Mouse (Mus musculus) kidney, embryonic 14.5 days (tissue): ENCODE data around the gene Syndig1. TPM values are rescaled to one million over a fixed set of nuclear protein-coding genes. Genes with fewer than 3 reads are reported as not detected.

Experiments used
- ATAC-seq: fragments of 200-750 bp; cut with Nextera tagmentation; 2 replicates; pipeline ENCODE4 v1.8.0; 2017; ENCODE audit warnings: moderate number of reproducible peaks, mild to moderate bottlenecking, moderate TSS enrichment, moderate library complexity; ENCODE audit not compliant: low FRiP score, low TSS enrichment
- H3K27ac ChIP-seq: fragments of 300-500 bp; sonication (generic); 2 replicates; pipeline ENCODE4 v1.5.1; 2014; ENCODE audit warnings: low read depth, mild to moderate bottlenecking, low read length, moderate library complexity, mixed read lengths
- H3K27me3 ChIP-seq: fragments of 300-500 bp; sonication (generic); 2 replicates; pipeline ENCODE4 v1.6.1; 2014; ENCODE audit warnings: mild to moderate bottlenecking, low read length; ENCODE audit not compliant: control insufficient read depth, insufficient read depth
- H3K36me3 ChIP-seq: fragments of 300-500 bp; sonication (generic); 2 replicates; pipeline ENCODE4 v1.6.1; 2014; ENCODE audit warnings: low read length, mixed read lengths; ENCODE audit not compliant: control insufficient read depth, insufficient read depth
- H3K4me1 ChIP-seq: fragments of 300-500 bp; sonication (generic); 2 replicates; pipeline ENCODE4 v1.6.1; 2014; ENCODE audit warnings: low read length, mixed read lengths; ENCODE audit not compliant: control insufficient read depth, insufficient read depth
- H3K4me2 ChIP-seq: fragments of 300-500 bp; sonication (generic); replicated peaks from 2 replicates; pipeline ENCODE4 v1.6.1; 2014; ENCODE audit warnings: low read depth, mild to moderate bottlenecking, low read length
- H3K4me3 ChIP-seq: fragments of 300-500 bp; sonication (generic); 2 replicates; pipeline ENCODE4 v1.5.1; 2014; ENCODE audit warnings: mild to moderate bottlenecking, low read length
- H3K9ac ChIP-seq: fragments of 300-500 bp; sonication (generic); 2 replicates; pipeline ENCODE4 v1.6.1; 2014; ENCODE audit warnings: low read depth, mild to moderate bottlenecking, low read length, moderate library complexity
- H3K9me3 ChIP-seq: fragments of 300-500 bp; sonication (generic); 2 replicates; pipeline ENCODE4 v1.6.1; 2016; ENCODE audit warnings: low read length; ENCODE audit not compliant: control insufficient read depth
- WGBS: fragments of 180-500 bp; shearing (Covaris S2); extraction: QIAGEN DNeasy Blood & Tissue Kit; methylation state at CpG from one replicate; pipeline ENCODE4 v1.1.7; 2014; 5-methylcytosine and 5-hydroxymethylcytosine counted together
- polyA plus RNA-seq: library from polyadenylated mRNA; unstranded; fragments of >200 nt; fragmentation: Nextera tagmentation; extraction: Ambion mirVana; gene quantifications from 2 replicates; pipeline ENCODE4 v1.2.1, GENCODE M21; 2014

The Syndig1 gene
- polyA plus RNA-seq, 1 experiment from 2014 or later: 3.6 TPM

DNA sequence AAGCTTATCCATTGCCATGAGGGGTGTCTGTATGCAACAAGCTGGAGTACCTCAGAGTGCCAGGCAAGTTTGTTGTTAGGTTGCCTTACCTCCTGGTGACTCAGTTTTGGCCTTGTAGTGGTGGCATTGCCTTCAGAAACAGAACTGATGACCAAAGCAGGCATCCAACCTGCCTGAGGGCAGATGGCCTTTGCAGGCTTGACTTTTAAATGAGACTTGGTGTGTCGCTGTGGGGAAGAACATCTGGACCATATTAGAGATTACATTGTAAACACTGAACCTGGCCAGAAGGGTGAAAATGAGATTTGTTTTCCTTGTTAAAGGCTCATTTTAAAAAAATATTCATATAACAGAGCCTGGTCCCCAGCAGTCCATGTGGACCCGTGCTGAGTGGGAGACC, 102.1 kb downstream of the Syndig1 start:
- Histone ChIP-seq H3K4me2 (no peak overlapping the region), H3K4me3 (no peak overlapping the region), H3K9me3 (no peaks in the 10 kb centered on the region), H3K27me3 (no peaks in the 10 kb centered on the region), H3K4me1 (no peaks in the 10 kb centered on the region), H3K9ac (no peak overlapping the region), H3K27ac (no peak overlapping the region), H3K36me3 (no peaks in the 10 kb centered on the region)
- ATAC-seq: no peak
- 83% methylated on average over 2 of the region's 2 CpGs for WGBS

DNA sequence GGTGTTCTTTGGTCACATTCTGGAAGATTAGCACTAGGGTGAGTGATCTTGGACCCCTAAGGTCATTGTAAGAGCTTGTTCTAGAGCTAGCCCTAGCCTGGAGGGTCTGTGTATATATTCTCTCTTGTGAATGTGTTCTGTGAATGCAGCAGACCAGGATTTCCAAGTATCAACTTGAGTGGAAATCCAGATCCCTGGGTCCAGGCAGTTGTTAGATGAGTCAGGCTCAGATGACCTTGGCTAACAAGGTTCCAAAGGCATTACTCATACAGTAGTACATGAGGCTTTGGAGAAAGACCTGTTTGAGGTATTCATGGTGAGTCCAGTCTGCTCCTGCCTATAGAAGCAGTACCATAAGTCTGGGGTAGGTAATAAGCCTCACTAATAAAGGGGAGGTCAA, 103.1 kb downstream of the Syndig1 start:
- H3K9ac ChIP-seq: no peak overlapping the region
- no peaks in the 10 kb centered on the region for H3K27me3 ChIP-seq
- no peak overlapping the region for H3K4me2 ChIP-seq
- H3K27ac ChIP-seq: no peak overlapping the region
- H3K4me3 ChIP-seq: no peak overlapping the region
- ATAC-seq: no peak
- no peaks in the 10 kb centered on the region for H3K9me3 ChIP-seq
- H3K4me1 ChIP-seq: no peaks in the 10 kb centered on the region
- H3K36me3 ChIP-seq: no peaks in the 10 kb centered on the region

DNA sequence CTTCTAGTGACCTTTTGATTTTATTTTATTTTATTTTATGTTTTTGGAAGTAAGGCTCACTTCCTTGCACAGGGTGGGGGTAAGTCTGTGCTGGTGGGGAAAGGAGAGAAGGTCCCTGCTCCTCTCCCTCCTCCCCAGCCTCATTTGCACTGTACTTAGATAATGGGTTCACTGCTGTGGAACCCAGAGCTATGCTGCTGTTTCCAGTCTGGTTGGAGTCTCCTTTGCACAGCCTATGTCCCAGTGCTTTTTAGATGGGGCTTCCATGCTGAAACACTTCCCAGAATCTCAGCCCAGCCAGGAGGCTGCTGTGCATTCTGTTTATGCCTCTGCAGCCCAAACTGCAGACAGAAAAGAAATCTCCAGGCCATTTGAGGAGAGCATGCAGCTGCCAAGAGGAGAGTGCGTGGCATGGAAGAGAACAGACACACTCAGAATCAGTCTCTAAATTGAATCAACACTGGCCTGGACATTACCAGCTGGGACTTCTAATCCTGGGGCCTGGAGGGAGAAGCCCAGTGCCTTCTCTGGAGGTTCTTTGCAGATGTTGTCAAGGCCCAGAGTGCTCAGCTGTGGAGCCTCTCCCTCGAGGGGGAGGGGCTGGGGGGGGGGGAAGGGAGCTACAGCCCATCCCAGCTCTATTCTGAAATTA, 104.4 kb downstream of the Syndig1 start:
- Histone ChIP-seq H3K4me2 (no peak overlapping the region), H3K9ac (no peak overlapping the region), H3K4me3 (no peak overlapping the region), H3K36me3 (no peaks in the 10 kb centered on the region), H3K4me1 (no peaks in the 10 kb centered on the region), H3K27ac (no peak overlapping the region), H3K9me3 (no peaks in the 10 kb centered on the region), H3K27me3 (no peaks in the 10 kb centered on the region)
- 90% methylated on average over 1 of the region's 2 CpGs for WGBS
- ATAC-seq: peak; percentile 46; the same call in 1 of the 2 replicates

DNA sequence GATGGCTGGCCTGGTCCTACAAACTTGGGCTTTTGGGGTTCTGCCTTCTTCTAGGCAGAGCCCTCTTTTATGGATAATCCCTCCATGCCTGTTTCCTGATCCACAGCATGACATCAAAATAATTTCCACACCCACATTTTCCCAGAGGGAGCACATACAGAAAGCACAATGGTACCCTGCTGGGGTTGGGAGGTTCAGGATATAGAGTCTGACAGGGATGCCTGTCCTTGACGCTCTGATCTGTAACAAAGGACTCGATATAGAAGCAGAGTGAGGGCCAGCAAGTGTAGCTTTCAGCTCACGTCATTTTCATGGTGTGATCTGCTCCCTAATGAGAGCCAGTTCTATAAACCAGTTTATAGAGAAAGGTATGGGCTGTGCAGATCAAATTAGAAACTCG, 105.1 kb downstream of the Syndig1 start:
- 55% methylated on average over 4 of the region's 4 CpGs for WGBS
- H3K27me3 ChIP-seq: no peaks in the 10 kb centered on the region
- H3K4me2 ChIP-seq: no peak overlapping the region
- no peak overlapping the region for H3K27ac ChIP-seq
- H3K36me3 ChIP-seq: no peaks in the 10 kb centered on the region
- no peak overlapping the region for H3K4me3 ChIP-seq
- H3K9me3 ChIP-seq: no peaks in the 10 kb centered on the region
- ATAC-seq: no peak
- no peak overlapping the region for H3K9ac ChIP-seq
- no peaks in the 10 kb centered on the region for H3K4me1 ChIP-seq

DNA sequence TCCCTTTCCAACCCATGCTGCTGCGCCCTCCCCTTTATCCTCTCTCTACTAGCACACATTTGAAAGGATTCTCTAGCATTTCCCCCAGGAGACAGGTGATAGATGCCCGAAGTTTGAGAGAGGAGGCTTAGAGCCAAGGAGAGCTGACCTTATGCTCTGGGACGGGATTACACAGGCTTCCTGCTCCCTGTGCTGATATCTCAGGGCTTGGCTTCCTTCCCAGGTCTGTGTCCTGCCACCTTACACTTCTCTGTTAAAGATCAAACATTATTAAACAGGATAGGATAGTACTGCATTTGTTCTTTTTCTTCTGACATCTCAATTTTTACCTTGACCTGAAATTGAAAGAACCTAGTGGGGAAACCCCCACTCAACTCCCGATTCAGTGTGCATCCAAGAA, 109.8 kb downstream of the Syndig1 start:
- 70% methylated on average over 4 of the region's 4 CpGs for WGBS
- H3K4me1 ChIP-seq: no peaks in the 10 kb centered on the region
- H3K27me3 ChIP-seq: no peaks in the 10 kb centered on the region
- H3K9ac ChIP-seq: no peak overlapping the region
- H3K4me3 ChIP-seq: no peak overlapping the region
- no peaks in the 10 kb centered on the region for H3K36me3 ChIP-seq
- no peak overlapping the region for H3K4me2 ChIP-seq
- no peaks in the 10 kb centered on the region for H3K9me3 ChIP-seq
- H3K27ac ChIP-seq: no peak overlapping the region
- no peak for ATAC-seq

- no peak overlapping the region for H3K9ac ChIP-seq
- no peak overlapping the region for H3K4me3 ChIP-seq
- no peaks in the 10 kb centered on the region for H3K4me1 ChIP-seq
- no peak overlapping the region for H3K4me2 ChIP-seq
- H3K36me3 ChIP-seq: no peaks in the 10 kb centered on the region
- H3K27ac ChIP-seq: no peak overlapping the region
- no peaks in the 10 kb centered on the region for H3K27me3 ChIP-seq
- 49% methylated on average over 2 of the region's 2 CpGs for WGBS
- H3K9me3 ChIP-seq: no peaks in the 10 kb centered on the region
- ATAC-seq: no peak
Measured at GRCm38 (mm10) chr2:149939586-149939985, 110.6 kb downstream of the Syndig1 start.

- WGBS: 92% methylated on average over 4 of the region's 4 CpGs
Measured at GRCm38 (mm10) chr2:149950641-149951040, 121.6 kb downstream of the Syndig1 start.

DNA sequence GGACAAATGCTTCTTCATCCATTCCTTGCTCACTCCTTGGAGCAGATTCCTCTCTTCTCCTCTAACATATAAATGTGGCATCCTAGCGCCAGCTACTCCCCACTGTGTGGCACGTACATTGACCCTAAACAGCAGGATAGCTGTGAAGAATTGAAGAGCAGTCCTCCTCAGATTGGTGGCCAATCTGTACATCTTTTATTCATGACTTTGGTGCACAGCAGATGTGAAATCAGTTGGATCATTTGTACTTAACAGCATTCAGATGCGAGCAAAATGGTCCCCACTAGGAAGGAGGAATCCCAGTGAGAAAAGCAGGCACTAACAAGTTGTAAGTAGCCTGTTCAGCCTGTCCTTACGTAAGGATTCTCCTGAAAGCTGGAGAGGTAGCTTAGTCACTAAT, 142.0 kb downstream of the Syndig1 start:
- Histone ChIP-seq H3K27me3 (no peaks in the 10 kb centered on the region), H3K4me3 (no peak overlapping the region), H3K9me3 (no peaks in the 10 kb centered on the region), H3K27ac (no peak overlapping the region), H3K4me2 (no peak overlapping the region), H3K4me1 (no peaks in the 10 kb centered on the region), H3K36me3 (no peaks in the 10 kb centered on the region), H3K9ac (no peak overlapping the region)
- 87% methylated on average over 4 of the region's 4 CpGs for WGBS
- ATAC-seq: no peak

More at GRCm38 (mm10) chr2:149950641-149951040, 121.6 kb downstream of the Syndig1 start:
- Histone ChIP-seq H3K36me3 (no peaks in the 10 kb centered on the region), H3K4me2 (no peak overlapping the region), H3K27ac (no peak overlapping the region), H3K9ac (no peak overlapping the region), H3K9me3 (no peaks in the 10 kb centered on the region), H3K4me1 (no peaks in the 10 kb centered on the region), H3K27me3 (no peaks in the 10 kb centered on the region), H3K4me3 (no peak overlapping the region)
- ATAC-seq: no peak

DNA sequence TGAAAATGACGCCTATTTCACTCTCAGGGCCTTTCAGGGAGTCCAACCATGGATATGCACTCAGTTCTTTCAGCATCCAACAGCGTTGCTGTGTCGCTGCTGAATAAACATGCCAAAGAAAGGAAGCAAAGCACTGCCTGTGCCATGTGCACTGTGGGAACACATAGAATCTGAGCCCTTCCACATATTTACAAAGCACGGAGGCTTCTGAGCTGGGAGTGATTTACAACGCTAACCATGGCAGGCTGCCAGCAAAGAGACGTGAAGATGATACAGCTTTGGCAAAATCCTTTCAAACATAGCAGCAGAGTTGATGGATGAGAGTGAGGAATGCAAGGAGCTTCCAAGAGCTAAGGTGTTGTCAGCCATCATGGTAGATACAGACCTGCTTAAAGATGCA, 144.6 kb downstream of the Syndig1 start:
- no peaks in the 10 kb centered on the region for H3K27me3 ChIP-seq
- no peak overlapping the region for H3K9ac ChIP-seq
- H3K9me3 ChIP-seq: no peaks in the 10 kb centered on the region
- H3K4me2 ChIP-seq: no peak overlapping the region
- H3K36me3 ChIP-seq: no peaks in the 10 kb centered on the region
- no peaks in the 10 kb centered on the region for H3K4me1 ChIP-seq
- H3K4me3 ChIP-seq: no peak overlapping the region
- no peak overlapping the region for H3K27ac ChIP-seq
- 46% methylated on average over 6 of the region's 6 CpGs for WGBS
- no peak for ATAC-seq
